Mouse (Mus musculus) heart, embryonic 10.5 days (tissue): ENCODE results near the gene Krtap1-3. TPM values are rescaled to one million over a fixed set of nuclear protein-coding genes. Genes with fewer than 3 reads are reported as not detected.

Experiments
- DNase-seq: peaks from one replicate; pipeline ENCODE4 v3.0.0-alpha.2; 2017; ENCODE audit warnings: low spot score
- H3K27ac ChIP-seq: fragments of 300-500 bp; sonication (generic); 2 replicates; pipeline ENCODE4 v1.5.1; 2016; ENCODE audit warnings: mild to moderate bottlenecking
- H3K27me3 ChIP-seq: fragments of 300-500 bp; sonication (generic); 2 replicates; pipeline ENCODE4 v1.6.1; 2016; ENCODE audit warnings: mild to moderate bottlenecking; ENCODE audit not compliant: poor library complexity, insufficient read depth, severe bottlenecking
- H3K36me3 ChIP-seq: fragments of 300-500 bp; sonication (generic); 2 replicates; pipeline ENCODE4 v1.6.1; 2016; ENCODE audit warnings: mild to moderate bottlenecking, moderate library complexity
- H3K4me1 ChIP-seq: fragments of 300-500 bp; sonication (generic); 2 replicates; pipeline ENCODE4 v1.6.1; 2016; ENCODE audit warnings: mild to moderate bottlenecking
- H3K4me3 ChIP-seq: fragments of 300-500 bp; sonication (generic); 2 replicates; pipeline ENCODE4 v1.5.1; 2016; ENCODE audit warnings: mild to moderate bottlenecking, moderate library complexity
- H3K9me3 ChIP-seq: fragments of 300-500 bp; sonication (generic); 2 replicates; pipeline ENCODE4 v1.6.1; 2016; ENCODE audit warnings: mild to moderate bottlenecking, moderate library complexity
- whole genome bisulfite sequencing: fragments of 180-500 bp; shearing (Covaris S2); methylation state at CpG from one replicate; pipeline ENCODE4 v1.1.7; 2016; 5-methylcytosine and 5-hydroxymethylcytosine counted together
- polyA plus RNA-seq: library from polyadenylated mRNA; unstranded; fragments of >200 nt; fragmentation: Nextera tagmentation; extraction: Ambion mirVana; gene quantifications from 2 replicates; pipeline ENCODE4 v1.2.1, GENCODE M21; 2016

Gene Krtap1-3
- polyA plus RNA-seq, 1 experiment from 2014 or later: not detected

- DNase-seq: no peak
- H3K27ac ChIP-seq: no peak overlapping the region
- no peaks in the 10 kb centered on the region for H3K36me3 ChIP-seq
- WGBS: 89% methylated on average over 7 of the region's 7 CpGs
- H3K4me3 ChIP-seq: no peak overlapping the region
- H3K9me3 ChIP-seq: no peaks in the 10 kb centered on the region
- H3K4me1 ChIP-seq: no peaks in the 10 kb centered on the region
- H3K27me3 ChIP-seq: 0 out of 2 replicates have a peak, but pooled peaks cover 5% of the 10 kb centered on the region
Observed at GRCm38 (mm10) chr11:99585096-99585495, 6.0 kb downstream of the Krtap1-3 start.

DNA sequence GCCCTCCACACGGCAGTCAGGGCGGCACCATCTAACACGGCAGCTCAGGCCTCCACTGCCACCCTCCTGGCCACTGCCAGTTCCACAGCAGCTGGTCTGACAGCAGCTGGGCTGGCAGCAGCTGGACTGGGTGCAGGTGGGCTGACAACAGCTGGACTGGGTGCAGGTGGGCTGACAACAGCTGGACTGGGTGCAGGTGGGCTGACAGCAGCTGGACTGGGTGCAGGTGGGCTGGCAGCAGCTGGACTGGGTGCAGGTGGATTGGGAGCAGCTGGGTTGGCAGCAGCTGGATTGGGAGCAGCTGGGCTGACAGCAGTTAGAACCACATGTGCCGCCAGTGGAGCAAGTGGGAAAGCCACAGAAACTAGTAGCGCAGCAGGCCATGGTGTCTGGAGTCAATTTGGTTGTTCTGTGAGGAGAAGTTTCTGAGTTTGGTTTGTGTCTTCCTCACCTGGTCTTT lies 7.9 kb downstream of the Krtap1-3 start, which contains the start of gene Krtap1-4:
Krtap1-4 (minus strand) TSS at position 410 of the 460 bp plus-strand sequence.
- DNase-seq: no peak
- Histone ChIP-seq H3K36me3 (no peaks in the 10 kb centered on the region), H3K4me3 (no peak within 1 kb of the TSS), H3K27me3 (0 out of 2 replicates have a peak, but pooled peaks cover 5% of the 10 kb centered on the region), H3K9me3 (no peaks in the 10 kb centered on the region), H3K27ac (no peak within 1 kb of the TSS), H3K4me1 (no peaks in the 10 kb centered on the region)
- 89% methylated on average over 5 of the region's 5 CpGs for WGBS

DNA sequence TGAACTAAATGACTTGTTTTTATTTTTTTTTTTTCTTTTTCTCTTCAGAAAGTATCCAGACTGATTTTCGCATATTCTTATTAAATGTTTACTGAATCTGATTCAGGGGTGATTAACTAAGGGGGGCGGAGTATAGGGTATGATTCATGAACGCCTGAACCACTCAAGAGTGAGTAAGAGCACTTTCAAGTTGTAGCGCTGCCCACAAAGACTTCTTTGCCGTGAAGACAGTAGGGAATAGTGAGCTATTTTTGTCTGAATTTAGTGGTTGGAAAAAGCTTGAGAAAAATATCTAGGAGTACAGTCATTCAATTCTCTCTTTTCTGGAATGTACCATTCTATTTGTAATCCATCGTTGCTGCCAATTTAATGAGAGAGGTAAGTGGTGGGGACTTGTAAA lies 9.6 kb downstream of the Krtap1-3 start:
- Histone ChIP-seq H3K27me3 (0 out of 2 replicates have a peak, but pooled peaks cover 5% of the 10 kb centered on the region), H3K9me3 (no peaks in the 10 kb centered on the region), H3K27ac (no peak overlapping the region), H3K36me3 (no peaks in the 10 kb centered on the region), H3K4me3 (no peak overlapping the region), H3K4me1 (no peaks in the 10 kb centered on the region)
- DNase-seq: no peak
- 80% methylated on average over 6 of the region's 6 CpGs for WGBS

DNA sequence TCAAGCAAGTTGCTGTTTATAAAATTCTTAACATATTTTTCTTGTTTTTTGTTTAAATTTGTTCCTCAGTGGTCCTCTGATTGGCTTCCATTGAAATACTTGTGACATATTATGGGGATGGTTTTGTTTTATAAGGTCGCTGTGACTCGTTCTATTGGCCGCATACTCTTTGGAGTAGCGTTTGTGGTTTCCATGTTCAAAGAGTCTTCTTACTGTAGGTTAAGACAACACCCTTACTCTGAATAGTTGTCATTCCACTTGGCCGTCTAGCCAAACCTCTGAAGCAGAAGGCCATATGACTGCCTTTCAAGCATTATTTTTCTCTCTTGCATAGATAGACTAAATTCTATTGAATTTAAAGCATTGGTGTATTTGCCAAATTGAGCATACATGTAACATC lies 10.1 kb downstream of the Krtap1-3 start:
- Histone ChIP-seq H3K4me3 (no peak overlapping the region), H3K27ac (no peak overlapping the region), H3K27me3 (0 out of 2 replicates have a peak, but pooled peaks cover 5% of the 10 kb centered on the region), H3K4me1 (no peaks in the 10 kb centered on the region), H3K9me3 (no peaks in the 10 kb centered on the region), H3K36me3 (no peaks in the 10 kb centered on the region)
- WGBS: 86% methylated on average over 5 of the region's 5 CpGs
- no peak for DNase-seq

DNA sequence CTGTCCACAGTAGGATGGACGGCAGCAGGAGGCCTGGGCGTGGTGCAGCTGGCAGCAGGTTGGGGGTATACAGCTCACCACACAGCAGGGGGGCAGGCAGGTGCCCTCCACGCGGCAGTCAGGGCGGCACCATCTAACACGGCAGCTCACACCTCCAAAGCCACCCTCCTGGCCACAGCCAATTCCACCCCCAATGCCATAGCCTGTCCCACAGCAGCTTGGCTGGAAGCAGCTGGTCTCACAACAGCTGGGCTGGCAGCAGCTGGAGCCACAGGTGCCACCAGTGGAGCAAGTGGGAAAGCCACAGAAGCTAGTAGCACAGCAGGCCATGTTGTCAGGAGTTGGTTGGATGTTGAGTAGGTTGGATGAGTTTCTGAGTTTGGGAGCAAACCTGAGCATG lies 10.5 kb downstream of the Krtap1-3 start, which contains the start of gene Krtap1-5:
Krtap1-5 (minus strand) TSS at position 381 of the 400 bp plus-strand sequence.
- no peaks in the 10 kb centered on the region for H3K9me3 ChIP-seq
- no peak within 1 kb of the TSS for H3K4me3 ChIP-seq
- H3K4me1 ChIP-seq: no peaks in the 10 kb centered on the region
- 73% methylated on average over 6 of the region's 6 CpGs for WGBS
- H3K27ac ChIP-seq: no peak within 1 kb of the TSS
- no peak for DNase-seq
- 0 out of 2 replicates have a peak, but pooled peaks cover 5% of the 10 kb centered on the region for H3K27me3 ChIP-seq
- no peaks in the 10 kb centered on the region for H3K36me3 ChIP-seq

- H3K27ac ChIP-seq: no peak overlapping the region
- no peak overlapping the region for H3K4me3 ChIP-seq
- DNase-seq: peak; percentile 85
- H3K36me3 ChIP-seq: no peaks in the 10 kb centered on the region
- WGBS: under 1% methylated on average over 7 of the region's 7 CpGs
- H3K9me3 ChIP-seq: no peaks in the 10 kb centered on the region
- no peaks in the 10 kb centered on the region for H3K4me1 ChIP-seq
- H3K27me3 ChIP-seq: no peaks in the 10 kb centered on the region
Observed at GRCm38 (mm10) chr11:99574106-99574505, 17.0 kb downstream of the Krtap1-3 start.

DNA sequence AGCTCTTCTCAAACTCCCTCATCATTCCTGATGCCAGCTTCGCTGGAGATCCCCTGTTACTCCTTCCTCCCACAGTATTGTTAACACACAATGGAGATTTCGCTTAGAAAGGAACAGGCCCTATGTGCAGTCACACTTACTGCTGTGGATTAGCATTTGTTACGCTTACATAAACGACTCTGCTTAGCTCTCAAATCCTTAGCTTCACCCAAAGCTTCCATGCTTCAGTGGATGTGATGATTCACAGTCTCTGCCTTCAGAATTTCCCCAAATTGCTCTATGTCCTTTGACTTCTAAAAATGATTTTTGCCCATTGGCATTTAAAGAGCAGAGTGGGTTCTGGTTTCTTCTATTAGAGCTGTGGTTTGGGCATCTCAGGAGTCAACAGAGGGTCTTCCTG lies 18.0 kb downstream of the Krtap1-3 start:
- DNase-seq: no peak
- Histone ChIP-seq H3K27ac (no peak overlapping the region), H3K4me1 (no peaks in the 10 kb centered on the region), H3K27me3 (no peaks in the 10 kb centered on the region), H3K4me3 (no peak overlapping the region), H3K36me3 (no peaks in the 10 kb centered on the region), H3K9me3 (no peaks in the 10 kb centered on the region)
- WGBS: 62% methylated on average over 4 of the region's 4 CpGs

- Histone ChIP-seq H3K27ac (no peak within 1 kb of the TSS), H3K4me1 (no peaks in the 10 kb centered on the region), H3K4me3 (no peak within 1 kb of the TSS), H3K9me3 (no peaks in the 10 kb centered on the region), H3K27me3 (no peaks in the 10 kb centered on the region), H3K36me3 (no peaks in the 10 kb centered on the region)
- no peak for DNase-seq
- WGBS: 86% methylated on average over 7 of the region's 7 CpGs
Observed at GRCm38 (mm10) chr11:99566530-99566929, 24.6 kb downstream of the Krtap1-3 start, which contains the start of gene Krtap3-1. TSS of gene Krtap3-1 (minus strand) at chr11:99566630.

GRCm38 (mm10) chr11:99562580-99562979 lies 28.6 kb downstream of the Krtap1-3 start:
- H3K4me3 ChIP-seq: no peak overlapping the region
- H3K36me3 ChIP-seq: no peaks in the 10 kb centered on the region
- no peaks in the 10 kb centered on the region for H3K27me3 ChIP-seq
- no peak overlapping the region for H3K27ac ChIP-seq
- no peaks in the 10 kb centered on the region for H3K4me1 ChIP-seq
- 80% methylated on average over 6 of the region's 6 CpGs for WGBS
- no peak for DNase-seq
- H3K9me3 ChIP-seq: no peaks in the 10 kb centered on the region

DNA sequence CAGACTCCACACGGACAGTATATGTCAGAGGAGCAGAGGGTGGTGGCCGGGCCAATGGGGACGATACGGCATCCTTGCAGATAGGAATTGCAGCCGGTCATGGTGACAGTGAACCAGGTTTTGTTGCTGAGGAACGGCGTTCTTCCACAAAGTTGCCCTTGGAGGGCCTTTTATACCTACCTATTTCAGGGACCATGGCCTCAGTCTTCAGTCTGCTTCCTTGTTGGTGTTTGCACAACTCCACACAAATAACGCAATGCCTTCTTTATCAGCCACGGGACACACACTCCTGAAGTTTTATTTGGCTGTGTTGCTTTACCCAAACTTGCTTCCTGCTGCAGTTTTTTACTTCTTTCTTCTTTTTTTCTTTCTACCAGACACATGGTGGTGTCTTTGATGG lies 31.8 kb downstream of the Krtap1-3 start, which contains the start of gene Gm11939:
Gm11939 (minus strand) TSS at position 101 of the 400 bp plus-strand sequence.
- Histone ChIP-seq H3K4me3 (no peak within 1 kb of the TSS), H3K9me3 (no peaks in the 10 kb centered on the region), H3K36me3 (no peaks in the 10 kb centered on the region), H3K4me1 (no peaks in the 10 kb centered on the region), H3K27me3 (no peaks in the 10 kb centered on the region), H3K27ac (no peak within 1 kb of the TSS)
- DNase-seq: no peak
- 92% methylated on average over 9 of the region's 9 CpGs for WGBS

DNA sequence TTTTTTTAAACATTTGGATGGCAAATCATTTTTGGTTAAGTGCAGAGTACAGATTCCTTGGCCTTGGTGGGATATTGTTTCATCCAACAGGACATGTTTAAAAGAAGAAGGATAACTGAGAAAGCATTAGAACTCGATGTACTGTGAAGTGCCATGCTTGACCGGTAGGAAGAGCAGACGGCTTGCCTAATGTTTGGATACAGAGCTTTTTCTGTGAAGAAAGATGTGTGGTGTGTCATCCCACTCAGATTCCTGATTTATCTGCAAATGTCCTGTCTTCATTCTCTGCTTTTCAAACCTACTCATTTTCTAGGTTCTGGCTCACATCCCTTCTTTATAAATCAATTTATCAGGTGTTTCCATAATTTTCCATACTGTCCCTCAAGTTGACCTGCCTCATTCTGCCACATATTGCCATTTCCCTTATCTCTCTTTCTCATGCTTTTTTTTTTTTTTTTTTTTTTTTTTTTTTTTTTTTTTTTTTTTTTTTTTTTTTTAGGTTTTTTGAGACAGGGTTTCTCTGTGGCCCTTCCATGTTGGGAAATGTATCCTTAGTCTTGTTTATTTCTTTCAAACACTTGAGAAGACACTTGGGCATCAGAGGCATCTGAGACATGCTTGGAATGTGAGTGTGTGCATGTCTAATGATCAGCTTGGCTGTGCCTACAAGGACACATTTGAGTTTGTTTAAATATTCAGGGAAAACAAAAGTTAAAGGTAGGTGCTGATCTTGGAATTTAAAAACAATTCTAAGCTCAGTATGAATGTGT lies 33.0 kb downstream of the Krtap1-3 start:
- Histone ChIP-seq H3K4me1 (no peaks in the 10 kb centered on the region), H3K9me3 (no peaks in the 10 kb centered on the region), H3K36me3 (no peaks in the 10 kb centered on the region), H3K27ac (no peak overlapping the region), H3K27me3 (no peaks in the 10 kb centered on the region), H3K4me3 (no peak overlapping the region)
- WGBS: 75% methylated on average over 3 of the region's 3 CpGs
- no peak for DNase-seq

- 83% methylated on average over 1 of the region's 2 CpGs for WGBS
- Histone ChIP-seq H3K4me1 (no peaks in the 10 kb centered on the region), H3K27me3 (no peaks in the 10 kb centered on the region)
Observed at GRCm38 (mm10) chr11:99556753-99557152, 34.4 kb downstream of the Krtap1-3 start, which contains the start of gene Krtap3-2. TSS of gene Krtap3-2 (minus strand) at chr11:99556853.

DNA sequence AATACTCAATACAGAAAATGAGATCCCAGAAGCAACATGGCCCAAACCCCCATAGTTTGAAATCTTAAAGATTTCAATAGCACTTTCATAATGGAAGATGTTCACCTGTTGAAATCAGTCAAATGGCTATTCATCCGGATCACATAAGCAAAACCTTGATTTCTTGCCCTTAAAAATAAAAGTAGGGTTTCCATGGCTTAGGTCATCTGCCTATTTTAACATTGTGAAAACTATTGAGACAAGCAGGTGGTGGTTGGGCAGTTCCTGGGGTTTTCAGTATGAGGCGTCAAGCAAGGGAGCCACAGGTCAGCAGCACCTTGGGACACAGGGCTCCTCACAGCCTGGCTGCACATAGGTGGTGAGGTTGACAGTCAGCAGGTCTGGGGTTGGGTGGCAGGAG lies 34.9 kb downstream of the Krtap1-3 start:
- Histone ChIP-seq H3K4me3 (no peak overlapping the region), H3K36me3 (no peaks in the 10 kb centered on the region), H3K9me3 (no peaks in the 10 kb centered on the region), H3K27ac (no peak overlapping the region), H3K27me3 (no peaks in the 10 kb centered on the region), H3K4me1 (no peaks in the 10 kb centered on the region)
- DNase-seq: no peak
- WGBS: 75% methylated on average over 2 of the region's 2 CpGs

More at GRCm38 (mm10) chr11:99556753-99557152, 34.4 kb downstream of the Krtap1-3 start, which contains the start of gene Krtap3-2:
- Histone ChIP-seq H3K36me3 (no peaks in the 10 kb centered on the region), H3K4me3 (no peak within 1 kb of the TSS), H3K27ac (no peak within 1 kb of the TSS), H3K9me3 (no peaks in the 10 kb centered on the region)
- DNase-seq: no peak
